Mouse (Mus musculus): ENCODE results near the gene Ccnl1. TPM values are rescaled to one million over a fixed set of nuclear protein-coding genes. Genes with fewer than 3 reads are reported as not detected.
A peak's percentile ranks its signal among the peaks of the same experiment; 100 is the strongest.

Ccnl1 gene
- polyA plus RNA-seq, 1 experiment, result 117 TPM

- Histone ChIP-seq H3K9me3 (replicated peaks; ENCODE audit: control insufficient read depth, insufficient read depth, low read length, poor library complexity, severe bottlenecking) (no peaks in the 10 kb centered on the region), H3K9ac (ENCODE audit: low read depth, poor library complexity, severe bottlenecking) (no peak overlapping the region), H3K27ac (ENCODE audit: insufficient read depth, low read length) (no peak overlapping the region), H3K4me3 (ENCODE audit: low read depth, low read length) (no peak overlapping the region), H3K4me1 (ENCODE audit: control insufficient read depth, insufficient read depth, low read length) (no peaks in the 10 kb centered on the region), H3K36me3 (ENCODE audit: control insufficient read depth, insufficient read depth, low read length, poor library complexity, severe bottlenecking) (no peaks in the 10 kb centered on the region), H3K27me3 (ENCODE audit: control insufficient read depth, insufficient read depth, low read length, poor library complexity, severe bottlenecking) (no peaks in the 10 kb centered on the region)
- TF ChIP-seq CTCF (IDR thresholded peaks at IDR 0.05; ENCODE audit: low read depth, low read length), result no peak
- no peak for TF ChIP-seq POLR2A (IDR thresholded peaks at IDR 0.05; ENCODE audit: insufficient read depth, low read length)
- TF ChIP-seq EP300 (IDR thresholded peaks at IDR 0.05; ENCODE audit: insufficient read depth, low read depth, low read length), result no peak
Observed at GRCm38 (mm10) chr3:65992395-65993340, 34.6 kb upstream of the Ccnl1 start.

- no peak overlapping the region for H3K9ac ChIP-seq (ENCODE audit: low read depth, poor library complexity, severe bottlenecking)
- H3K27ac ChIP-seq (ENCODE audit: insufficient read depth, low read length), result no peak overlapping the region
- TF ChIP-seq CTCF (IDR thresholded peaks at IDR 0.05; ENCODE audit: low read depth, low read length) (no peak), POLR2A (IDR thresholded peaks at IDR 0.05; ENCODE audit: insufficient read depth, low read length) (no peak), EP300 (IDR thresholded peaks at IDR 0.05; ENCODE audit: insufficient read depth, low read depth, low read length) (no peak)
- H3K4me1 ChIP-seq (ENCODE audit: control insufficient read depth, insufficient read depth, low read length), result no peaks in the 10 kb centered on the region
- H3K36me3 ChIP-seq (ENCODE audit: control insufficient read depth, insufficient read depth, low read length, poor library complexity, severe bottlenecking), result no peaks in the 10 kb centered on the region
- no peak overlapping the region for H3K4me3 ChIP-seq (ENCODE audit: low read depth, low read length)
- H3K9me3 ChIP-seq (replicated peaks; ENCODE audit: control insufficient read depth, insufficient read depth, low read length, poor library complexity, severe bottlenecking), result no peaks in the 10 kb centered on the region
- no peaks in the 10 kb centered on the region for H3K27me3 ChIP-seq (ENCODE audit: control insufficient read depth, insufficient read depth, low read length, poor library complexity, severe bottlenecking)
Observed at GRCm38 (mm10) chr3:65990957-65991646, 33.1 kb upstream of the Ccnl1 start.

- H3K9me3 ChIP-seq (replicated peaks; ENCODE audit: control insufficient read depth, insufficient read depth, low read length, poor library complexity, severe bottlenecking), result no peaks in the 10 kb centered on the region
- no peak overlapping the region for H3K9ac ChIP-seq (ENCODE audit: low read depth, poor library complexity, severe bottlenecking)
- H3K4me3 ChIP-seq (ENCODE audit: low read depth, low read length), result no peak overlapping the region
- no peaks in the 10 kb centered on the region for H3K4me1 ChIP-seq (ENCODE audit: control insufficient read depth, insufficient read depth, low read length)
- TF ChIP-seq EP300 (IDR thresholded peaks at IDR 0.05; ENCODE audit: insufficient read depth, low read depth, low read length), result no peak
- TF ChIP-seq POLR2A (IDR thresholded peaks at IDR 0.05; ENCODE audit: insufficient read depth, low read length), result no peak
- TF ChIP-seq CTCF (IDR thresholded peaks at IDR 0.05; ENCODE audit: low read depth, low read length), result no peak
- no peak overlapping the region for H3K27ac ChIP-seq (ENCODE audit: insufficient read depth, low read length)
- no peaks in the 10 kb centered on the region for H3K36me3 ChIP-seq (ENCODE audit: control insufficient read depth, insufficient read depth, low read length, poor library complexity, severe bottlenecking)
- H3K27me3 ChIP-seq (ENCODE audit: control insufficient read depth, insufficient read depth, low read length, poor library complexity, severe bottlenecking), result no peaks in the 10 kb centered on the region
Observed at GRCm38 (mm10) chr3:65990524-65990923, 32.5 kb upstream of the Ccnl1 start.

GRCm38 (mm10) chr3:65988711-65989495, 30.9 kb upstream of the Ccnl1 start:
- H3K27me3 ChIP-seq (ENCODE audit: control insufficient read depth, insufficient read depth, low read length, poor library complexity, severe bottlenecking), result no peaks in the 10 kb centered on the region
- TF ChIP-seq CTCF (IDR thresholded peaks at IDR 0.05; ENCODE audit: low read depth, low read length) (no peak), EP300 (IDR thresholded peaks at IDR 0.05; ENCODE audit: insufficient read depth, low read depth, low read length) (no peak), POLR2A (IDR thresholded peaks at IDR 0.05; ENCODE audit: insufficient read depth, low read length) (no peak)
- H3K4me3 ChIP-seq (ENCODE audit: low read depth, low read length), result no peak overlapping the region

GRCm38 (mm10) chr3:65976296-65976695, 18.2 kb upstream of the Ccnl1 start:
- TF ChIP-seq POLR2A (IDR thresholded peaks at IDR 0.05; ENCODE audit: insufficient read depth, low read length), result no peak
- TF ChIP-seq CTCF (IDR thresholded peaks at IDR 0.05; ENCODE audit: low read depth, low read length), result no peak
- TF ChIP-seq EP300 (IDR thresholded peaks at IDR 0.05; ENCODE audit: insufficient read depth, low read depth, low read length), result no peak
- H3K27ac ChIP-seq (ENCODE audit: insufficient read depth, low read length), result peak overlapping the region; percentile 71; the same call in 1 of the 2 replicates
- H3K9ac ChIP-seq (ENCODE audit: low read depth, poor library complexity, severe bottlenecking), result no peak overlapping the region

More at GRCm38 (mm10) chr3:65988711-65989495, 30.9 kb upstream of the Ccnl1 start:
- Histone ChIP-seq H3K36me3 (ENCODE audit: control insufficient read depth, insufficient read depth, low read length, poor library complexity, severe bottlenecking) (no peaks in the 10 kb centered on the region), H3K9me3 (replicated peaks; ENCODE audit: control insufficient read depth, insufficient read depth, low read length, poor library complexity, severe bottlenecking) (no peaks in the 10 kb centered on the region), H3K4me1 (ENCODE audit: control insufficient read depth, insufficient read depth, low read length) (no peaks in the 10 kb centered on the region), H3K27ac (ENCODE audit: insufficient read depth, low read length) (no peak overlapping the region), H3K9ac (ENCODE audit: low read depth, poor library complexity, severe bottlenecking) (no peak overlapping the region)

More at GRCm38 (mm10) chr3:65976296-65976695, 18.2 kb upstream of the Ccnl1 start:
- Histone ChIP-seq H3K27me3 (ENCODE audit: control insufficient read depth, insufficient read depth, low read length, poor library complexity, severe bottlenecking) (no peaks in the 10 kb centered on the region), H3K4me3 (ENCODE audit: low read depth, low read length) (no peak overlapping the region), H3K4me1 (ENCODE audit: control insufficient read depth, insufficient read depth, low read length) (peaks cover 3% of the 10 kb centered on the region), H3K9me3 (replicated peaks; ENCODE audit: control insufficient read depth, insufficient read depth, low read length, poor library complexity, severe bottlenecking) (no peaks in the 10 kb centered on the region), H3K36me3 (ENCODE audit: control insufficient read depth, insufficient read depth, low read length, poor library complexity, severe bottlenecking) (no peaks in the 10 kb centered on the region)
